Mouse (Mus musculus): Measurements from ENCODE around the gene Syncrip.

GRCm38 (mm10) chr9:88481061-88481790, 1.1 kb downstream of the Syncrip start:
- TF ChIP-seq CHD2 (IDR thresholded peaks at IDR 0.05; ENCODE audit: low read depth, low read length) (no peak), MAFK (IDR thresholded peaks at IDR 0.05; ENCODE audit: insufficient read depth, low read depth, low read length) (no peak)

Data from ES-E14 (cell line).